Mouse (Mus musculus): Measurements from ENCODE around the gene Ptprz1. TPM values are rescaled to one million over a fixed set of nuclear protein-coding genes. Genes with fewer than 3 reads are reported as not detected.

The Ptprz1 gene
- polyA plus RNA-seq, 1 experiment from 2014 or later = 17.9 TPM

GRCm38 (mm10) chr6:22963374-22963773 is 88.1 kb downstream of the Ptprz1 start:
- ATAC-seq (ENCODE audit: insufficient read depth, low FRiP score, low TSS enrichment) = no peak

DNA sequence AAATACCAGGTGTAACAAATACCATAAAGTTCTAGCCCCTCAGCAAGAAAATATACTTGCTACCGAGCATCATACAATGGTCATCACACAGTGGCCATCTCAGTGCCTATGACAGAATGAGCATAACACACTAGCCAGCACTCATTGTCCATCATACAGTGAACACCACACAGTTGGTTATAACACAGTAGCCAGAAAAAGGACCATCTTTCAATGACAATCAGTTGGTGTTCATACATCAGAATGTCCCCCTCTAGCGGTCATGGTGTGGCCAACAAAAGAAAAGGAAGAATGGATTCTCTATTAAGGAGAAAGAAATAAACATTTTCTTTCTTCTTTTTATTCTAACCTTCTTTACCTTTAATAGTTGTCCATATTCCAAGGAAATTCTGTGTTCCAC is 92.8 kb downstream of the Ptprz1 start:
- no peak overlapping the region for H3K4me2 ChIP-seq (ENCODE audit: low read depth)
- 52% methylated on average over 2 of the region's 2 CpGs for WGBS
- DNase-seq (ENCODE audit: low spot score) (peak; percentile 23), ATAC-seq (ENCODE audit: insufficient read depth, low FRiP score, low TSS enrichment) (no peak; the same call in 1 of the 2 replicates)
- H3K9me3 ChIP-seq (ENCODE audit: control insufficient read depth, low read length) = 0 out of 2 replicates have a peak, but pooled peaks cover 3% of the 10 kb centered on the region
- no peaks in the 10 kb centered on the region for H3K36me3 ChIP-seq (ENCODE audit: control insufficient read depth, insufficient read depth, low read length)
- H3K27ac ChIP-seq (ENCODE audit: low read depth, low read length) = no peak overlapping the region
- H3K4me3 ChIP-seq (ENCODE audit: low read depth, low read length) = no peak overlapping the region
- H3K27me3 ChIP-seq (ENCODE audit: control insufficient read depth, insufficient read depth, low read length) = no peaks in the 10 kb centered on the region
- no peaks in the 10 kb centered on the region for H3K4me1 ChIP-seq (ENCODE audit: control insufficient read depth, insufficient read depth, low read length)
- no peak overlapping the region for H3K9ac ChIP-seq (ENCODE audit: low read length)

More at GRCm38 (mm10) chr6:22963374-22963773, 88.1 kb downstream of the Ptprz1 start:
- no peak overlapping the region for H3K9ac ChIP-seq (ENCODE audit: low read length)
- no peaks in the 10 kb centered on the region for H3K4me1 ChIP-seq (ENCODE audit: control insufficient read depth, insufficient read depth, low read length)
- 88% methylated on average over 3 of the region's 3 CpGs for WGBS
- no peaks in the 10 kb centered on the region for H3K36me3 ChIP-seq (ENCODE audit: control insufficient read depth, insufficient read depth, low read length)
- H3K4me2 ChIP-seq (ENCODE audit: low read depth) = no peak overlapping the region
- no peak for DNase-seq (ENCODE audit: low spot score)
- no peak overlapping the region for H3K4me3 ChIP-seq (ENCODE audit: low read depth, low read length)
- no peaks in the 10 kb centered on the region for H3K27me3 ChIP-seq (ENCODE audit: control insufficient read depth, insufficient read depth, low read length)
- H3K27ac ChIP-seq (ENCODE audit: low read depth, low read length) = no peak overlapping the region
- 0 out of 2 replicates have a peak, but pooled peaks cover 3% of the 10 kb centered on the region for H3K9me3 ChIP-seq (ENCODE audit: control insufficient read depth, low read length)

DNA sequence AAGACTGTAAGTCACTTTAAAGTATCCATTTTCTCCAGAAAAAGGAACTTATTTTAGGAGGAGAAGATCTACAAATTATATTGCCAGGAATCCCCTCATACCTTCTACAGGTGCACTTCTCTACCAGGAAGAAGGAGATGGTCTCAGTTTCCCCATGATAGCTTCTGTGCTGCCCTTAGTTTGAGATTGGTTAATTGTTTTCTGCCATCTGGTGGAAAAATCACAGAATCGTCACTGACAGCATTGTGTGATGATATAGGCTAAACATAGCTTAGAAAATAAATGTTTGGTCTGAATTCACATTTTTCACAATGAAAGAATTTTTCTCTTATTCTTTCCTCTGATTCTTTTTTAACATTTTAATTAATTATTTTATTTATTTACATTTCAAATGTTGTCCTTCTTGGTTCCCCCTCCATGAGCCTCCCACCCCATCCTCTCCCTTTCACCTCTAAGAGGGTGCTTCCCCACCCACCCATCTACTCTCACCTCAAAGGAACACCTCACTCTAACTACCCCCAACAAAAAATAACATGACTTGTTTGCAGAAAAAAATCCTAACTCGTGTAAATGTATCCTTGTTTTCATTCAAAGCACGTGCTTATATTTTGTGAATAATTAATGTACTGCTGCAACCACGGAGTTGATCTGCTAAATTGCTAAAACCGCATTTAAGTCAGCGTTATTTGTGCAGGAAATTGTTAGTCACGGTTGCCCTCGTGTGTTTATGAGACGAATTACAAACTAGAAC is 108.6 kb downstream of the Ptprz1 start:
- Histone ChIP-seq H3K4me3 (ENCODE audit: low read depth, low read length) (no peak overlapping the region), H3K27me3 (ENCODE audit: control insufficient read depth, insufficient read depth, low read length) (no peaks in the 10 kb centered on the region), H3K9ac (ENCODE audit: low read length) (no peak overlapping the region), H3K9me3 (ENCODE audit: control insufficient read depth, low read length) (peaks cover 4% of the 10 kb centered on the region), H3K36me3 (ENCODE audit: control insufficient read depth, insufficient read depth, low read length) (no peaks in the 10 kb centered on the region), H3K4me1 (ENCODE audit: control insufficient read depth, insufficient read depth, low read length) (no peaks in the 10 kb centered on the region), H3K4me2 (ENCODE audit: low read depth) (0 out of 2 replicates have a peak overlapping the region, but pooled peaks have one; percentile 7), H3K27ac (ENCODE audit: low read depth, low read length) (no peak overlapping the region)
- DNase-seq (ENCODE audit: low spot score) (peak; percentile 13), ATAC-seq (ENCODE audit: insufficient read depth, low FRiP score, low TSS enrichment) (peak; percentile 73; the same call in 1 of the 2 replicates)
- WGBS = 9% methylated on average over 9 of the region's 9 CpGs

- peak; percentile 28 for DNase-seq (ENCODE audit: low spot score)
- Histone ChIP-seq H3K4me1 (ENCODE audit: control insufficient read depth, insufficient read depth, low read length) (no peaks in the 10 kb centered on the region), H3K4me2 (ENCODE audit: low read depth) (no peak overlapping the region), H3K9ac (ENCODE audit: low read length) (no peak overlapping the region), H3K9me3 (ENCODE audit: control insufficient read depth, low read length) (peaks cover 4% of the 10 kb centered on the region), H3K27me3 (ENCODE audit: control insufficient read depth, insufficient read depth, low read length) (no peaks in the 10 kb centered on the region), H3K36me3 (ENCODE audit: control insufficient read depth, insufficient read depth, low read length) (no peaks in the 10 kb centered on the region), H3K27ac (ENCODE audit: low read depth, low read length) (no peak overlapping the region), H3K4me3 (ENCODE audit: low read depth, low read length) (no peak overlapping the region)
- peak; percentile 54; the same call in 1 of the 2 replicates for ATAC-seq (ENCODE audit: insufficient read depth, low FRiP score, low TSS enrichment)
- WGBS = 18% methylated on average over 5 of the region's 5 CpGs
These were observed 109.3 kb downstream of the Ptprz1 start for GRCm38 (mm10) chr6:22984520-22985154.

DNA sequence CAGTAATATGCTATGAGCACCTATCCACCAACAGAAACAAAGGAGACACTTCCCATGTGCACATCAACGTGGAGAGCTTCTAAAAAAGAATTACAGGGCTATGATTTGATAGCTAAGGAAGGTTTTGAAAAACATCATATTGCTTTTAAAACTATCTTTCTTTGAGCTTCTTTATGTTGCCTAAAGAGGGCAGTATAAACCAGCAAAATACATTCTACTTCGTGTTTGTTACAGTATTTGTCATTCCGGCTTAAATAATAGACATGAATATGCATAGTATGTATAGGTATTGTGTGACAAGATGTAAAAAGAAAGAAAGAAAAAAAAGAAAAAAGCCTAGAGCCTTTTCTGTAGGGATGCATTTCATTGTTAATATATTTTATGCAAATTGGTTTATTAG is 127.8 kb downstream of the Ptprz1 start:
- ATAC-seq (ENCODE audit: insufficient read depth, low FRiP score, low TSS enrichment) (no peak), DNase-seq (ENCODE audit: low spot score) (no peak)
- H3K27ac ChIP-seq (ENCODE audit: low read depth, low read length) = no peak overlapping the region
- no peaks in the 10 kb centered on the region for H3K27me3 ChIP-seq (ENCODE audit: control insufficient read depth, insufficient read depth, low read length)
- no peak overlapping the region for H3K4me2 ChIP-seq (ENCODE audit: low read depth)
- H3K36me3 ChIP-seq (ENCODE audit: control insufficient read depth, insufficient read depth, low read length) = no peaks in the 10 kb centered on the region
- H3K4me1 ChIP-seq (ENCODE audit: control insufficient read depth, insufficient read depth, low read length) = no peaks in the 10 kb centered on the region
- no peaks in the 10 kb centered on the region for H3K9me3 ChIP-seq (ENCODE audit: control insufficient read depth, low read length)
- no peak overlapping the region for H3K9ac ChIP-seq (ENCODE audit: low read length)
- H3K4me3 ChIP-seq (ENCODE audit: low read depth, low read length) = no peak overlapping the region
- 35% methylated on average over 3 of the region's 3 CpGs for WGBS

DNA sequence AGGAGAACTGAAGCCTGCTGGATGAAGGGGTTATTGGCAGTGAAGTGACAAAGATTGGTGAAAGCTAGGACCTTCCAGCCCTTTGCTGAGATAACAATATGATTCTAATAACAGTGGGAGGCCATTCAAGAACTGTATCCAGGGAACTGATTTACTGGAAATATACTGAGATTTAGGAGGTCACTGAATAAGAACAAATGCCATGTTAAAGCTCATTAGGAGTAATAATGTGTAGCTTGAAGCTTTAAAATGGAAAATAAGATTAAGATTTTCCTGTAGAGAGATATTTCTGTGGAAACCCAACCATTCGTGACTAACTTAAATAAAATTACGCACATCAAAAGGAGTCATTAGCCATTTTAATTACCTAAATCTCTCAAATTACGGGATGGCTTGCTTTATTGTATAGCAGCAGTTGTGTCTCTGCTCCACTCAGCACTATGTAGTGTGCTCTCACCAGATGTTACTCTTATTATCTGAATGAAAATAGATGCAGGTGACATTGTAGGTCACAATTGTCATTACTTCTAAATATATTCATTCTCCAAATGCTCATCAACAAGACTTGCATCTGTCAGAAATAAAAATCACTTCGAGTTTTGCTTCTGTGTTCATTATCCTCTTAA is 139.8 kb downstream of the Ptprz1 start:
- Histone ChIP-seq H3K27me3 (ENCODE audit: control insufficient read depth, insufficient read depth, low read length) (no peaks in the 10 kb centered on the region), H3K9ac (ENCODE audit: low read length) (no peak overlapping the region), H3K4me1 (ENCODE audit: control insufficient read depth, insufficient read depth, low read length) (no peaks in the 10 kb centered on the region), H3K4me3 (ENCODE audit: low read depth, low read length) (no peak overlapping the region), H3K4me2 (ENCODE audit: low read depth) (no peak overlapping the region), H3K9me3 (ENCODE audit: control insufficient read depth, low read length) (no peaks in the 10 kb centered on the region), H3K36me3 (ENCODE audit: control insufficient read depth, insufficient read depth, low read length) (no peaks in the 10 kb centered on the region), H3K27ac (ENCODE audit: low read depth, low read length) (no peak overlapping the region)
- no peak for ATAC-seq (ENCODE audit: insufficient read depth, low FRiP score, low TSS enrichment)
- 70% methylated on average over 4 of the region's 4 CpGs for WGBS
- no peak for DNase-seq (ENCODE audit: low spot score)

DNA sequence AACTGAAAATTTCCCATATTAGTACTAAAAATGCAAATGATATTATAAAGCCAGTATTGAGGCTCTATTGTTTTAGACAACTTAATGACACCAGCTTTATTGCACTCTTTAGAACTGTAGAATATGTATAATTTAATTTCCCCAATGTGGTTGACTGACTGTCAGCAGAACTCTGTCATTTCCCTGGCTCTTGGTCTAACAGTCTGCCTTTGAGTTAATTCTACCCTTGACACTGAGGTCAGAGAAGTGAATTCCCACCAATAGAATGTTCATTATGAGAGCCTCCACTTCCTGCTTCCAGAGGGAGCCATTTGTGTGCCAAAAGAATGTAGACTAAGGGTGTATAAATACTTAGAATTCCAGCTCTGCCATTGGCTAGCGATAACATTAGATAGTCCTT is 152.9 kb downstream of the Ptprz1 start:
- no peak overlapping the region for H3K4me2 ChIP-seq (ENCODE audit: low read depth)
- no peaks in the 10 kb centered on the region for H3K4me1 ChIP-seq (ENCODE audit: control insufficient read depth, insufficient read depth, low read length)
- 77% methylated on average over 1 of the region's 1 CpGs for WGBS
- no peaks in the 10 kb centered on the region for H3K27me3 ChIP-seq (ENCODE audit: control insufficient read depth, insufficient read depth, low read length)
- no peaks in the 10 kb centered on the region for H3K36me3 ChIP-seq (ENCODE audit: control insufficient read depth, insufficient read depth, low read length)
- no peak overlapping the region for H3K9ac ChIP-seq (ENCODE audit: low read length)
- DNase-seq (ENCODE audit: low spot score) (no peak), ATAC-seq (ENCODE audit: insufficient read depth, low FRiP score, low TSS enrichment) (no peak)
- H3K9me3 ChIP-seq (ENCODE audit: control insufficient read depth, low read length) = no peaks in the 10 kb centered on the region
- H3K27ac ChIP-seq (ENCODE audit: low read depth, low read length) = no peak overlapping the region
- no peak overlapping the region for H3K4me3 ChIP-seq (ENCODE audit: low read depth, low read length)

DNA sequence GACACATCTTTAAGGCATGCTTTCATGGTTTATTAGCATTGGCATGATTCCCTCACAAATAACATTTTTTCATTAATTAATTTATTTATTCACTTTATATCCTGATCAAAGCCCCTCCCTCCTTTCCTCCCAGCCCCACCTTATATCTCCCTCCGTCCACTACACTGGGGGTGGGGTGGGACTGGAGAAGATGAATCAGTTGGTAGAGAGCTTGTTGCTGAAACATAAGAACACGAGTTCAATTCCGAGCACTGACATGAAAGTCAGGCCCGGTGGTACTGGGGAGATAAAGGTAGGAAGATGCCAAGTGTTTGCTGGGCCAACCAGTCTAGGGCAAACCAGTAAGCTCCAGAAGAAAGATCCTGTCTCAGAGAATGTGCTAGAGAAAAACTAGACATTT is 173.5 kb downstream of the Ptprz1 start:
- WGBS = 89% methylated on average over 4 of the region's 4 CpGs

More for the DNA sequence above, 173.5 kb downstream of the Ptprz1 start:
- Histone ChIP-seq H3K36me3 (ENCODE audit: control insufficient read depth, insufficient read depth, low read length) (no peaks in the 10 kb centered on the region), H3K9ac (ENCODE audit: low read length) (no peak overlapping the region), H3K4me3 (ENCODE audit: low read depth, low read length) (no peak overlapping the region), H3K27me3 (ENCODE audit: control insufficient read depth, insufficient read depth, low read length) (no peaks in the 10 kb centered on the region), H3K9me3 (ENCODE audit: control insufficient read depth, low read length) (no peaks in the 10 kb centered on the region), H3K4me1 (ENCODE audit: control insufficient read depth, insufficient read depth, low read length) (no peaks in the 10 kb centered on the region), H3K27ac (ENCODE audit: low read depth, low read length) (no peak overlapping the region), H3K4me2 (ENCODE audit: low read depth) (no peak overlapping the region)
- DNase-seq (ENCODE audit: low spot score) (no peak), ATAC-seq (ENCODE audit: insufficient read depth, low FRiP score, low TSS enrichment) (no peak)
